Mouse (Mus musculus): ENCODE data around the gene Pgm2l1.

Pgm2l1 gene

DNA sequence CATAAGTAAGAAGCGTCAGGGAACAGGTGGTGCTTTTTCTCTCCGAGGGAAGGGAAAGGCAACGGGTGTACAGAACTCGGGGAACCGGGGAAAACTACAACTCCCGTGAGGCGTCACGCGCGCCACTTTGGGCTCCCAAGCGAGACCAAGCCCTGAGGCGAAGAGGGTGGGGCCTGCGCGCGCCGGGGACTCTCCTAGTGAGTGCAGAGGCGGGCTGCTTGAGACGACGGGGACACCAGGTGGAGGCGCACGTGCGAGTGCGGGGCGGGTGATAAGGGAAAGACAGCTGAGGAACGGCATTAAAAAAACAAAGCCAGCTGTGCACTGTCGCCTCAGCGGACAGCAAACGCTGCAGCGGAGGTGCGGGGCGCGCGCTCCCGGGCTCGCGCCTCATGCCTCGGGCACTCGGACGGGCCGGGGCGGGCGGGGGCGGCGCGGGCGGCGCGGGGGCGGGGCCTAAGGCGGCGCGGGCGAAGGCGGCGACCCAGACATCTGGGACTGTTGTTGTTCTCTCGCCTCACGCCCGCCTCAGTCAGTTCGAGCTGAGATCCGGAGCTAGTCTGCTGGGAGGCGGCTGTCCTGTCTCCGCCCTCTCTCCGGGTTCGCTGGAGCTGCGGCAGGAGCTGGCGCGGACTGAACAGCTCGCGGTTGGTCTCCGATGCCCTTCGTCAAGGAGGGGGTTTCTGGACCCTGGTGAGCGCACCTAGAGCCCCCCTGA, at the start of gene Pgm2l1:
Pgm2l1 (plus strand) TSS at position 237 of the 718 bp plus-strand sequence.
- DNase-seq (ENCODE audit: low read depth) = peak; percentile 96

DNA sequence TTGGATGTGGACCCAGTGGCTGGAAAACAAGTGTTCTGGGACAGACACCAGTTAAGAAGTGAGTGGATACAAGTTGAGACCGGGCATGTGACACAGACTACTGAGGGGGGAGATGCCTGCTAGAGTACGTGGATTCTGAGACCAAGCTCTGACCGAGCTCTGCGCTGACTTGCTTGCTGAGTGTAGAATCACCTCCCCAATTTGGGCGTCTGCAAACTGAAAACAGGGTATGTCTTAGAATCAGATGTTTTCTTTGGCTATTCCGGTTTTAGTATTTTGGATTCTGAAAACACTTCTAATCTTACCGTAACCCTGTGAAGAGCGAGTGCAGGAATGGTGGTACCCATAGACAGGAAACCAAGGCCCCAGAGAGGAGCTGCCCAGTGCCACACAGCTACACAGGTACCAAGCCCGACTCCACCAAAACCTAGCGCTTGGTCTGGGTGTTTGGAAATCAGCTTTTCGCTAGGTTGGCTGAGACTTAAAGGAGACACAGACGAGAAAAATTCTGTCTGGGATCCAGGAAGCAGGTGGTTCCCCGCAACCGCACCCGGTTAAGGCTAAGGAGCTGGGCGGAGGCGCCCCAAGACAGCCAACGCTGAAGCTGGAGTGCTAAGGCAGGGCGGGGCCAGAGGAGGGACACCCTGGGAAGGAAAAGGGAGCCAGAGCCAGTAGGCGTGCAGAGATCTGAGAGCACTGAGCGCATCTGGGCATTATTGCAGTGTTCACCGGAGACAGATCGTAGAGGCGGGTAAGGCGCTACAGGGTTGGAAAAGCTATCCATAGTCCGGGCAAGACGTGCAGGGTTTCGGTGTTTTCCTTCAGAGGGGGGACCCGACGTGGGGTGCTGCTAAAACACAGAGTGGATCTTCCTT, 48.9 kb upstream of the Pgm2l1 start:
- DNase-seq (ENCODE audit: low read depth) = peak; percentile 58

DNA sequence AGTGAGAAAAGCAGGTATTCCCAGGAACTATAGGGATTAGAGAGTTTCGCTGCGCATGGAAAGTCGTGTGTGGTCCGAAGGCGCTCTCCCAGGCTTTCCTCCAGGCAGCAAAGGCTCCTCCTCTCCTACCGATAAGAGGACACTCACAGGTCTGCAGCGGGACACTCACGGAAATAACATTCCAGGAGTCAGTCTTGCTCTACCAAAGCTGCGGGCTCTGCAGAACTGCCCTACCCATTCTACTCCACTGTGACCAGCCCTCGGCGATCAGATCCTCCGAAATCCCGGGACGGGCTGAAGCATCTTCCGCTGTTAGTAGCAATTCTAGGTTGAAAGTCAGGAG, 48.3 kb upstream of the Pgm2l1 start:
- no peak for DNase-seq (ENCODE audit: low read depth)

- DNase-seq (ENCODE audit: low read depth) = no peak
Measured at GRCm38 (mm10) chr7:100179394-100179793, 47.8 kb upstream of the Pgm2l1 start.

- no peak for DNase-seq (ENCODE audit: low read depth)
Measured at GRCm38 (mm10) chr7:100179836-100180407, 47.3 kb upstream of the Pgm2l1 start.

DNA sequence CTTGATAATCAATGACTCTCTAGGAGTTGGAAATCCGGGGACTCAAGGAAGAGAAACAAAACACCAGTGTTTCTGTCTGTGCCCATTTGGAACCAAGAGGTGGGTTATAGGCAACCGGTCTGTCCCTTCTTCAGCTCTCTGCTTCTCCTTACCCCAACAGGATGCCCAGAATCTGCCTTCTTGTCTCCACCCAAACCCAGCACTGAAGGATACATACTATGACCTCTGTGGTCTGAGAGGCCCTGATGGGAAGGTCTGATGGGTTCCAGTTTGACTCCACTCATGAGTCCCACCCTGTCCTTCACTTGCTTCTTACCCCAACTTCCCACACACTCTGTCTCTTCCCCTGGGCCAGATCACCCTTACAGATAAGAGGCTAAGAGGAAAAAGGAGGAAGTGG, 46.0 kb upstream of the Pgm2l1 start:
- no peak for DNase-seq (ENCODE audit: low read depth)

DNA sequence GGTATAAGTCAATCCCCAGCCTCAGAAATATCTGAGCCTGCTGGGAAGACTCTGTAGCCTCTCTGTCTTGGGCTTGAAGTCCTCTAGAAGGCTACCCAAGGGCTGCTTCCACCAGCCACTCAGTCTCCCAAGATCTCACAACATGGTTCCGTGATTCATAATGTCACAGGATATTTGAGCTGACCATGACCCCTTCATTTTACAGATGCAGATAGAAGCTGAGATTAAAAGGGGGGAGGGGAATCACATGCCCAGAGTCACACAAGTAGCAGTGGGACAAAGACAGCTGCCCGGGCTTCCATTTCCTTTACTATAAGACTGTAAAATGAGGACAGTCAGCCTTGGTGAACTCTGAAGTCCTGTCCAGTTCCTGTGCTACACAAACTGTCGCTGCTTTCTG, 45.6 kb upstream of the Pgm2l1 start:
- peak; percentile 51 for DNase-seq (ENCODE audit: low read depth)

- peak; percentile 87 for DNase-seq (ENCODE audit: low read depth)
Measured at GRCm38 (mm10) chr7:100182388-100182787, 44.8 kb upstream of the Pgm2l1 start.

GRCm38 (mm10) chr7:100187601-100188000, 39.6 kb upstream of the Pgm2l1 start:
- DNase-seq (ENCODE audit: low read depth) = peak; percentile 72

GRCm38 (mm10) chr7:100190167-100190566, 37.0 kb upstream of the Pgm2l1 start:
- DNase-seq (ENCODE audit: low read depth) = no peak

DNA sequence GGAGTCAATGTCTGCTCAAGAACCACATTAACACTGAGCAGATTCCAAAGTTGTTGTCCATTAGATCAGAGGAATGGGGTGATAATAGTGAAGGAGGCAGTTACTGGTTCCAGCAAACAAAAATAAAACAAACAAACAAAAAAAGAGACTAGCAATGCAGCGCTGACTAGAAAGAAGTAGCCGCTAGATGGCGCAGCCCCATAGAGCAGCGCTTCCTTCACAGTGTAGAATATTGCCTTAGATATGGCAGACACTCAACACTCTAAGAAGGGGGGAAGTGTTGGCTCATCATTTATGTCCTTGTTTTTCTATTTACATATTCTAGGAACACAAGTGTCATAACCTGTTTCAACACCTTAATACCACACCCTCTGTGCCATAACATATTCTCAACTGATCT, 36.4 kb upstream of the Pgm2l1 start:
- peak; percentile 77 for DNase-seq (ENCODE audit: low read depth)

GRCm38 (mm10) chr7:100201191-100201590, 26.0 kb upstream of the Pgm2l1 start:
- no peak for DNase-seq (ENCODE audit: low read depth)

DNA sequence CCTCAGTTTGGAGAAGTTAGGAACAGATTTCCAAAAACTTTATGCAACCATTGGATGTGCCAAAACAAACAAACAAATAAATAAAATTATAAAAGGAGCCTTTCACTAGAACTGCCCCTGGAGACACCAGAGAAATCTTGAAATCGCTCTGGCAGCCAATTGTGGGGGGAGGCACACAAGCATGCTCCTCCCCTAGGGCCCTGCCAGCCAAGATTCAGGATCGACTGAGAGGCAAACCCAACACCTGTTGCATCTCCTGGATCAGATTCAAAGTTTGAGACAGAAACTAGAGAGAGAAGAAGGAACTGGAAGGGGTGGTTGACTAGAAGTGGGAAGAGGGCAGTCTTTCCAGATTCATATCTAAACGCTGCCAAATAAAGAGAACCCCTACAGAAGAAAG, 23.6 kb upstream of the Pgm2l1 start:
- DNase-seq (ENCODE audit: low read depth) = no peak

DNA sequence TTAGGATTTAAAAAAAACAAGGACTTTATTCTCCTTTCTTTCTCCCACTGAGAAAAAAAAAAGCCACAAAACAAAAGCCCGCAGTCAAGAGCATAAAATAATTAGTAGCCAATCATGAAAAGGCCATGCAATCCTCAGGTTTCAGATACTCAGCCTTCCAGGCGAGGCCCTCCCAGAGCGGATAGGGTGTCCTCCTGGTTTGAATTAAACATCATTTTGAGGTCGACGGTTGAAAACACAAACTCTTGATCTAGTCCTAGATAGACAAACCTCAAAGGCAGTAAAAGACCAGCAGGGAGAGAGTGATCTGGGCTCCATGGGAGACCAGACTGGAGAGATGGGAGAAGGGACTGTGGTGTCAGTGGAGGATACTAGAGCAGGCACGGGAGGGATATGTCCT, 22.3 kb upstream of the Pgm2l1 start:
- no peak for DNase-seq (ENCODE audit: low read depth)

DNA sequence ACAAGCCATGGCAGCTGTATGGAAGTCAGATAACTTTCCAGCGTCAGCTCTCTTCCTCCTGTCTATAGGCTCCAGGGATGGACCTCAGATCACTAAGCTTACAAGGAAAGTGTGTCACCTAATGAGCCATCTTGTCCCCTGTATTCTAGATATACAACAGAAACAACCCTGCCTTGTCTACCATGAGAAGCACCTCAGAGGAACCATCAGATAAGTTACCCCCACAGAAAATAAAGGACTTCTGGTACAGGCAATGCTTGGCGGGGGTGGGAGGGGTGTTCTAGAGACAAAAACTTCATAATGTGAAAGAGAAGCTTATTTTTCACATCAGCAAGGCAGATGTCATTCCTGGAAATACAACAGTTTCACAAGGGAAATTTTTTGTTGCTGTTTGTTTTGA, 21.1 kb upstream of the Pgm2l1 start:
- no peak for DNase-seq (ENCODE audit: low read depth)

DNA sequence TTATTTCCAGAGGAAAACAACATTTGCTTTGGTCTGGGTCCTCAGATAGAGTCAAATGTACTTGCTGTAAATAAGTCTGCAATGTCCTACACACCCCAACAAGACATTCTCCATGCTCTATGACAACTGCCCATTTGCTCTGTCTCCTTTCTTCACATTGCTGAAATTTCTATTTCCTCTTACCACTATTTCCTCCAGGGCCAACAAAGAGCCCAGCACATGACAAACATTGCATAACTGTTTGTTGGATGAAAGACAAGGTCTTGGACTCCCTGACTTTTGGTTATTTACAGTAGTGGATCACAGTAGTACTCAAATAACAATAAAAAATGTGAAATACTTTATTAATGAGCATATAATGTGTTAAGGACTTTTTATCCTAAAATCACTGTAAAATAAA, 19.3 kb upstream of the Pgm2l1 start:
- DNase-seq (ENCODE audit: low read depth) = peak; percentile 43

GRCm38 (mm10) chr7:100214310-100214709, 12.9 kb upstream of the Pgm2l1 start:
- no peak for DNase-seq (ENCODE audit: low read depth)

GRCm38 (mm10) chr7:100215116-100215732, 12.0 kb upstream of the Pgm2l1 start:
- no peak for DNase-seq (ENCODE audit: low read depth)

GRCm38 (mm10) chr7:100215976-100216375, 11.2 kb upstream of the Pgm2l1 start:
- peak; percentile 26 for DNase-seq (ENCODE audit: low read depth)

DNA sequence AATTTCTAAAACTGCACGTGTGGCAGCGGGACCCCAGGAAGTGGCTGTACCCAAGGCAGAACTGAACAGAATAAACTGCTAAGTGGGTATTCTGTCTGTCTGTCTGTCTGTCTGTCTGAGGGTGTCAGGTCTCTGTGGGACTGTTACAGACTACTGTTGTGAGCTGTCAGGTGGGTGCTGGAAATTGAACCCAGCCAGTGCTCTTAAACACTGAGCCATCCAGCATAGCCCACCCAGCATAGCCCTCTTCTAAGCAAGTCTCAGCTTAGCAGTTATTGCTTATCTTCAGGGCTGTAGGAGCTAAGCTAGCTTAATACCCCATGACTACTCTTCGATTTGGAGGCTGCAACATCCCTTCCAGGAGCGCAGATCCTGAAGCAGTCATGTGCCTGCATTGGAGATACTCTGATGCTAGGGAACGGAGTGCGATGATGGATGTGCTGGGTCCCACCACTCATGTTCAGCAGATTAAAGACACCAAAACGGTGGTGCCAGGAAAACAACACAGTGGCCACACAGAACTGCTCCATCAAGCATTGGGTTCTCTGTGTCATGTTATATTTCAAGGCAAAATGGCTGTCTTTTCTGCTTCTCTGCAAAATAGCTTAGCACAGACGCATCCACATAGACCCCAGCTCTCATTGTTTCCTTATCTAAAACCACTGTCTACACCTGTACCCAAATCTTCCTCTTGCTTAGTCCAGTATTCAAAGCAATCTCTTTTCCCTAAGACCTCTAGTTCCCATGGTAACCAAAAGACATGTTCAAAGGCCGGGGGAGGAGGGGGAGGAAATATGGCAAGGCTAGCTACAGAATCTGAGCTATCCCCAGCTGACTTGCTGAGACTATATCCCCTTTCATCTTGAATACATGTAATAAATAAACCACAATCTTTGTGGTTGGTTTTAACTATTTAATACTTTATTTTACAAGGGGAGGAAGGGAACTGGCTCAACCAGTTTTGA, 10.3 kb upstream of the Pgm2l1 start:
- no peak for DNase-seq (ENCODE audit: low read depth)

DNA sequence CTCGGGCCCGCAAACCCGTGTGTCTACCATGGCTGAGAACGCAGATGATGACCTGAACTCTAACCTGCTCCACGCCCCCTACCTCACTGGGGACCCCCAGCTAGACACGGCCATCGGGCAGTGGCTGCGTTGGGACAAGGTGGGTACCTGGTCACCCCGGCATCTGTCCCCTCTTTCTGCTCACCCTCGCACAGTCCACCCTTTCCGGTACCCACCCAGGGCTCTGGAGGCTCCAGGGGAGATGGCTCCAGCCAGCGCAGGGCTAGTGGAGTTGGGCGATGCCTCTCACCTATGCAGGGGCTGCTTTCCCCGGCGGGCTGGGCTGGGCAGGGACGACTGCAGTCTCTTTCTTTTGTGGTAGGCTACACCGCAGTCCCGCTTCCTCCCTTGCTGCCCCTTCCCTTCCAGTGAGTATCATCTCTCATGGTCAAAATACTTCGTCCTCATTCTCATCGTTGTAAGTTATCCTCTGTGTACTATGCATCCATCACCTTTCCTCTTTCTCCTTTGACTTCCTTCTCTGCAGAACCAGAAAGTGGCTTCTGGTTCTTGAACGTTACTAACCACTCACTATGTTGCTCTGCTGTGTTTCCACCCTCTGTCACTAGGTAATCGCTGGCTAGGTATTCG, 817 bp downstream of the Pgm2l1 start:
- DNase-seq (ENCODE audit: low read depth) = peak; percentile 39
